Mouse (Mus musculus): Measurements from ENCODE around the gene Acot7.

The Acot7 gene

DNA sequence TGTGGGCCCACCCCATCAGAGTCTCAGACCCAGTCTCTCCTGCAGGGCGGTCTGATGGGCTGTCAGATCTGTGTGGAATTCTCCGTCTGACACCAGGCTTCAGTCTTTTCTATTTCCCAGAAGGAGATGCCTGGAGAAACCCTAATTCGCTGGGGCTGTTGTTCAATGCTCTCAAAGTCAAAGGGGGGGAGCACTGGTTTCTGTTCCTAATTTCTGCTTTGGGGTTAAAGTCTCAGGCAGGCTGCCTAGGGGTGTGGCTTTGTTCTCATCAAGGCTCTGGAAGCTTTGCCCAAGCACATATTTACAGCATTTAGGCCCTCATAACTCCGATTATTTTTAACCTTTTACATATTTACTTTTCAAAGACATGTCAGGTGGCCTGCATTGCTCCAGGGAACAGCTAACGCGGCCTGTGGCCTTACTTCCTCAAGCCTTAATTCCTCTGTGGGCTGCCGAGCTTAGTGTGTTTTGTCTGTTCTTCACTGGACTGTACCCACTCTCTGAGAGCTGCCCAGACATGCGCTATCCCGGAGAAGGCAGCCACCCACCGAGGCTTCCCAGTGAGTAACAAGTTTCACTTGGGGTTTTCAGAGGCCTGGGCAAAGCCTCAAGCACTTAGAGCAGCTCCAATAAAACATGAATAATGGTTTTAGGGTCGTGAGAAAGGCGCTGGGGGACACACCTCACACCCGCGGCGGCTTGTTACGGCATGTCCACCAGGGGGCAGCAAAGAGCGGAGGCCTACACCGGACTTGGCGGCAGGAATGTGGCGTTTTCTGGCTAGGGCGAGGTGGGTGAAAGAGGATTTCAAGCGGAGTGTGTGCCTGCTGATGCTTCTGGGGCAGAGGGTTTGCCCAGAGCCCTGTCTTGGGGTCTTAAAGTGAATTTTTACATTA is 12.7 kb upstream of the Acot7 start:
- ChIA-PET CTCF (interaction anchor here (0.6 to 9.7 kb wide), 68 partner anchors 9 to 382 kb away, joined by 3 to 76 read pairs (median 4); partner anchors contain the start of genes Espn (in 2 of the 4), Dnajc11 (in 1 of the 4), Icmt (in 1 of the 4) and Rnf207 (in 1 of the 4)), POLR2A (interaction anchor here in 3 of 4 experiments (0.6 to 2.3 kb wide), 8 partner anchors 11 to 203 kb away, joined by 3 to 6 read pairs (median 4); partner anchors contain the start of genes Espn (in 2 of the 3) and Acot7 (in 1 of the 3))

DNA sequence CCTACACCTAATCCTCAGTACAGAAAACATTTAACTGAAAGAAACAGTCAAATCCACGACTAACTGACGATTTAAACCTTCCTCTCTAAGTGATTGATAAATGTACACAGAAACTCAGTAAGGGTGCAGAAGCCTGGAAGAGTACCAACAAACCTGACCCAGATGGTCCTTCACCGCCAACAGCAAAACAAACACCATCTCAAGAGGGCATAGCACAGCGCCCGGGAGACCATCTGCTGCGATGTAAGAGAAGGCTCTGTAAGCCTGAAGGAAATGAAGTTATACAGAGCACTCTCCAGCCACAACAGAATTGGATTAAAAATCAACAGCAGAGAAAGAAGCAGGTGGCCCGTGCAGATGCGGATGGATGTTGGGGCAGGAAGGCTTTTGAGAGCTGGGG is 9.9 kb upstream of the Acot7 start:
- ChIA-PET POLR2A (interaction anchor here in 1 of 4 experiments (1.7 to 3.1 kb wide), 4 partner anchors 8 to 157 kb away, joined by 5 to 12 read pairs (median 6); partner anchors contain the start of gene Rpl22), CTCF (interaction anchor here (0.6 to 9.7 kb wide), 11 partner anchors 9 to 901 kb away, joined by 3 to 76 read pairs (median 5); partner anchors contain the start of gene Hes2 (in 1 of the 4))

DNA sequence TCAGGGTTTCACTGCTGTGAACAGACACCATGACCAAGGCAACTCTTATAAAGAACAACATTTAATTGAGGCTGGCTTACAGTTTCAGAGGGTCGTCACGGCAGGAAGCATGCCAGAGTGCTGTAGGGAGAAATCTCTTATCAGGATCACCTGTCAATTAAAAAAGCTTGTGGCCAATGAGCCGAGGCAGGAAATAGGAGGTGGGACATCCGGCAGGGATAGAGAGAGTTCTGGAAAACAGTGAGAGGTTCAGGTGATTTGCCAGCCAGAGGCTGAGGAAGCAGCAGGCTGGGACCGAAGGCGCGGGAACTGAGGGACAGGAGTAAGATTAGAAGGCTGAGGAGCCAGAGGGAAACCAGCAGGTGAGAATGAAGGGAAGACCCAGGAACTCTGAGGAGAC is 8.8 kb upstream of the Acot7 start:
- POLR2A ChIA-PET: interaction anchor here in 3 of 4 experiments (0.6 to 3.1 kb wide), 14 partner anchors 9 to 182 kb away, joined by 3 to 12 read pairs (median 4); partner anchors contain the start of genes Acot7 (in 1 of the 3), Hes2 (in 1 of the 3) and Rpl22 (in 1 of the 3)
- CTCF ChIA-PET: interaction anchor here (0.6 to 9.7 kb wide), 26 partner anchors 10 to 266 kb away, joined by 3 to 92 read pairs (median 4); partner anchors contain the start of gene Hes2 (in 2 of the 4)

DNA sequence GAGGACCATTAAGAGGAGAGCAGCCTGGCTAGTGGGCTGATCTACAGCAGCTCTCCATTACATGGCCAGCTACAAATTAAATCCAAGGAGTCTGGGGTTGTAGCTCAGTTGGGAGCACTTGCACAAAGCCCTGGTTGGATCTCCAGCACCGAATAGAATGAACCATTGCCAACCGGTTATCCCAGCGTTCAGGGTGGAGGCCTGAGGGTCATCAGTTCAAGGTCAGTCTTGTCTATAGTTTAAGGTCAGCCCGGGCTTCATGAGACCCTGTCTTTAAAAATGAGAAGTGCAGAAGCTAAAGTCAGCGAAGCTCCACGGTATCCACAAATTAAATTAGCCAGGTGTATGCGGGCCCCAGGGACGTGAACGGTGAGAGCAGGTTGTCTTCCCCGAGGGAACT is 7.6 kb upstream of the Acot7 start:
- ChIA-PET CTCF (interaction anchor here (0.6 to 9.7 kb wide), 38 partner anchors 11 to 264 kb away, joined by 3 to 92 read pairs (median 4); partner anchors contain the start of genes Hes2 (in 3 of the 4), Espn (in 1 of the 4) and Rnf207 (in 1 of the 4)), POLR2A (interaction anchor here (0.5 to 3.1 kb wide), 13 partner anchors 9 to 156 kb away, joined by 3 to 12 read pairs (median 4); partner anchors contain the start of genes Hes2 (in 1 of the 4) and Rpl22 (in 1 of the 4))

DNA sequence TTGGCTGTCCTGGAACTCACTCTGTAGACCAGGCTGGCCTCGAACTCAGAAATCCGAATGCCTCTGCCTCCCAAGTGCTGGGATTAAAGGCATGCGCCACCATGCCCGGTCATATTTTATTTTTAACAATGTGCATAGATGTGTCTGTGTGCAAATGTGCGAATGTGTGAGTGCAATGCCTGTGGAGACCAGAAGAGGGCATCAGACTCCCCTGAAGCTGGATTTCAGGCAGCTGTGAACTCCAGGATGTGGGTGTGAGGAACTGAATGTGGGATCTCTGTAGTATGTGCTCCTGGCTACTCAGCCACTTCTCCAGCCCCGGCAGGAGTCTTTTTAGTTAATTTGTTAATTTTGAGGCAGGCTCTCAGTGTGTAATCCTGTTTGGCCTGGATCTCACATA is 6.4 kb upstream of the Acot7 start:
- ChIA-PET CTCF (interaction anchor here (0.6 to 9.7 kb wide), 36 partner anchors 12 to 1890 kb away, joined by 3 to 92 read pairs (median 6); partner anchors contain the start of genes Hes2 (in 2 of the 4), Nphp4 (in 1 of the 4), Rere (in 1 of the 4) and Rnf207 (in 1 of the 4)), POLR2A (interaction anchor here in 2 of 4 experiments (0.7 to 1.5 kb wide), 7 partner anchors 14 to 179 kb away, joined by 3 to 4 read pairs (median 3); partner anchors contain the start of gene Espn (in 1 of the 2))

DNA sequence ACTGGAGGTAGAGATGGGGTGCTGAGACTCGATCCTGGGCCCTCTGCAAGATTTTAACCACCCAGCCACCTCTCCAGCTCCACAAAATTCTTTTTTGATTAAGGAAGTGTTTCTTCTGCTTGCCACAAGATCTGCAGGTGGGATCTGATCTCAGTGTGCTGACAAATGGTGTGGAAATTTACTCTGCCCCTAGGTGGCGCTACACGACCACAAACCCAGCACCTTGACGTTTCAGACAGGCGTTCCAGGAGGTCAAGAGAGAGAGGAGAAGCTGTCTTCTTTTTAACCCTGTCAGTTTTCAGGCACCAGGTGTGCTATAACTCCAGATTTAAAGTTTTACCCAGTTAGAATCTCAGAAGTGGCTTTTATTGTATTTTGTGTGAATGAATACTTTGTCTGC is 4.9 kb upstream of the Acot7 start:
- ChIA-PET CTCF (interaction anchor here (0.5 to 6.4 kb wide), 51 partner anchors 9 to 262 kb away, joined by 3 to 92 read pairs (median 4); partner anchors contain the start of genes Rnf207 (in 2 of the 4), Hes2 (in 1 of the 4) and Rpl22 (in 1 of the 4)), POLR2A (interaction anchor here in 2 of 4 experiments (0.7 to 1.3 kb wide), 5 partner anchors 31 to 240 kb away, joined by 3 to 4 read pairs (median 3); partner anchors contain the start of gene Dnajc11 (in 1 of the 2))

DNA sequence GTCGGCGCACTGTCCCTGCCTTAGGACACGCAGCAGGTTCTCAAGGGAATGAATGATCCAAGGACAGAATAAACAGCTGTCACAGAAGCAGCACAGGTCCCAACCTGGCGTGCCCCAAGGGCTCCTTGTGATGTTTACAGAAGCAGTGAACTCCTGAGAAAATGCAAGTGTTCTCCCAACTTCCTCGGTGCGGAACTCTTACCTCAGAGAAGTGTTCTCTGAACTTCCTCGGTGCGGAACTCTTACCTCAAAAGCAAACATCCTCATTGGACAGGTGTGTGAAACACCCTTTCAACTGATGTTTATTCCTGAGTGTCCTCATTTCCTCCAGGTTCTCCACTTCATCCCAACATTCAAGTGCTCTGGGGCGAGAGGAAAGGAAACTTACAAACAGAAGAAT is 4.0 kb upstream of the Acot7 start:
- POLR2A ChIA-PET: interaction anchor here in 3 of 4 experiments (0.8 to 1.3 kb wide), 5 partner anchors 35 to 240 kb away, joined by 3 to 4 read pairs (median 3); partner anchors contain the start of gene Dnajc11 (in 1 of the 3)

DNA sequence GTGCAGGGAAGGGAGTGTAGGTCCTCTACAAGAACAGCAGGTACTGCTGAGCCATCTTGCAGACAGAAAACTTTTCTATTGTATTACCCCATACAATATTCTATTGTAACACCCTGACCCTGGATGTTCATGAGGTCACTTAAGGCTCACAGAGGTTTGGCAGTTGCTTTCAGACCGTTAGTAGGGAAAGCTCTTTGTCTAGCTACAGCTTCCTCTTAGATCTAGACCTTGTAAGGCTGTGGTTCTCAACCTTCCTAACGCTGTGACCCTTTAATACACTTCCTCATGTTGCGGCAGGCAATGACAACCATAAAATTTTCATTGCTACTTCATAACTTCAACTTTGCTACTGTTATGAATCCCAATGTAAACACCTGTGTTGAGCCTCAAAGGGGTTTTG is 1.3 kb upstream of the Acot7 start:
- ChIA-PET CTCF (interaction anchor here in 3 of 4 experiments (0.8 to 2.2 kb wide), 10 partner anchors 10 to 253 kb away, joined by 3 to 13 read pairs (median 6); no protein-coding TSS in a partner anchor), POLR2A (interaction anchor here in 3 of 4 experiments (0.5 to 2.2 kb wide), 23 partner anchors 9 to 342 kb away, joined by 3 to 20 read pairs (median 4); partner anchors contain the start of genes Rnf207 (in 1 of the 3) and Rpl22 (in 1 of the 3))

More for the DNA sequence above, 4.0 kb upstream of the Acot7 start:
- CTCF ChIA-PET: interaction anchor here (0.6 to 6.4 kb wide), 34 partner anchors 8 to 261 kb away, joined by 3 to 92 read pairs (median 4); partner anchors contain the start of genes Hes2 (in 1 of the 4), Rnf207 (in 1 of the 4) and Rpl22 (in 1 of the 4)

DNA sequence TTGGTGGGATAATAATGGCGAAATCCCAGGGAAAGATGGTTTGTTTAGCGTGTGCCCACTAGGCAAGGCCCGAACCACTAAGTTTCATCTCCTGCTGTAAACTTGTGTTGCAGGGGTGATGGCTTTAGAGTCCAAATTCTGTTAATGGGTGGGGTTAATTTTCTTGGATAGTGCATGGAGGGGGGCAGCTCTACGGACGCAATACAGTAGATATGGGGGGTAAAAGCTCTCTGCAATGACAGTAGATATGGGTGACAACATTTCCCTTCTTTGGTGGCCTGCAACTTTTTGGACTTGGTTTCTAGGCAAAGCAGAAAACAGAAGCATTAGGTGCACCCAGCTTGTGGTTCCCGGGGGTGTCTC is 779 bp upstream of the Acot7 start:
- POLR2A ChIA-PET: interaction anchor here in 3 of 4 experiments (0.5 to 2.2 kb wide), 33 partner anchors 8 to 341 kb away, joined by 3 to 20 read pairs (median 4); partner anchors contain the start of genes Rpl22 (in 2 of the 3), Kcnab2 (in 1 of the 3) and Rnf207 (in 1 of the 3)
- CTCF ChIA-PET: interaction anchor here (0.5 to 2.2 kb wide), 21 partner anchors 9 to 1987 kb away, joined by 3 to 13 read pairs (median 4); partner anchors contain the start of gene Rnf207 (in 1 of the 4)

DNA sequence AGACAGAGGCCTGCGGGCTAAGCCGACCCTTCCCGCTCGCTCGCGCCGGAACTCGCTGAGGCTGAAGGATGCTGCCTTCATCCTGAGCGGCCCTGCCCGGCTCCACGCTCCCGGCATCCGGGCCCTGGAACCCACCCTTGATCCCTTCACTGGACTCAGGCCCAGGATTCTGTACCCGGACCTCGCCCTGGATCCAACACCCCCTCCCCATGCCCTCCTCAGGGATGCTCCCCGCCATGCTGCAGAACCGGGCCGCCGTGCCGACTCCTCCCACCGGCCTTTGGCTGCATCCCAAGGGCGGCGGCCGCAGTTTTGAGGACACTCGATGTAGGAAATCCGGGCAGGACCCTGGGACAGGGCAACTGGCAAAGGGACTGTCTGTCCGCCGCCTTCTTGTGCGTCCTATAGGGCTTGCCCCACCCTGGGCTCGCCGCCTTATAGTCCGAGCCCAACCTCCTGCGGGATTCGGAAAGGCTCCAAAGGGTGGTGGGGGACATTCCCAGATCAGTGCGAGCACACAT is 470 bp downstream of the Acot7 start:
- ChIA-PET CTCF (interaction anchor here (0.6 to 2.2 kb wide), 16 partner anchors 12 to 589 kb away, joined by 3 to 13 read pairs (median 4); partner anchors contain the start of gene Rnf207 (in 1 of the 4)), POLR2A (interaction anchor here in 3 of 4 experiments (0.6 to 2.2 kb wide), 28 partner anchors 7 to 683 kb away, joined by 3 to 20 read pairs (median 4); partner anchors contain the start of genes Kcnab2 (in 2 of the 3) and Rnf207 (in 1 of the 3))

DNA sequence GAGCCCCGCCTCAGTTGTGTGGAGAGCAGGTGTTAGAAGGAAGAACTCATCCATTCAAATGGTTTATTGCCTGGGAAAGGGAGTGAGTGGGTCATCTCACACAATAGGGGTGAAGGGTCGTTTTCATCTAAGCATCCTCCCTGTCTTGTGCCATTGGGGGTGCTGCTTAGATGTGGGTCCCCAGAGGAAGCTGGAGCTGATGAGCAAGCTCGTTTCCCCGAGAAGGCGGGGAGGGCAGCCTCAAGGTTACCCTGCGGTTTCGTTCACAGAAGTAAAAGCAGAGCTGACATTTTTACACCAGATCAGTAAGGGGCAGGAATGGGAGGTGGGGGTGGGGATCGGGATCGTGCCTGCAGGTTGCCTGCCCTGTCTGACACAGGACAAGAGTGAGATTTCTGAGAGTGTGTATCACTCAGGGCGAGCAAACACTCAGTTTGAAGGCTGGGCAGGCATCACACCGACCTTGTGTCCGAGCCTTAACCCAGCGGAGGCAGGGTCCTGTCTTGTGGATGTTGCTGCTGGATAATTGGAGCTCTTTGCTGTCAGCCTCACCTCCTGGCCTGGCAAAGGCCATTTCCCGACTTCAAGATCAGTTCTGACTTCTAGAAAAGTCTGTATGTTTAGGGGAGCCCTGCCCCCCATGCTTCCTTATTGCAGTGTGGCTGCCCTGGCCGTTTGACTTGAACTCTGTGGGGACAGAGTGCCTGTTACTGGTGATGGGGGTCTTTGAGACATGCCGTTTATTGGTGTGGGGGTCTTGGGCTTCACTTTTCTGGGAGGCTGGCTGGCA is 1.2 kb downstream of the Acot7 start:
- CTCF ChIA-PET: interaction anchor here in 3 of 4 experiments (0.6 to 1.2 kb wide), 5 partner anchors 13 to 588 kb away, joined by 3 to 9 read pairs (median 4); partner anchors contain the start of gene Rnf207 (in 1 of the 3)
- POLR2A ChIA-PET: interaction anchor here in 3 of 4 experiments (0.6 to 1.0 kb wide), 10 partner anchors 9 to 770 kb away, joined by 3 to 12 read pairs (median 3); partner anchors contain the start of gene Rpl22 (in 1 of the 3)

DNA sequence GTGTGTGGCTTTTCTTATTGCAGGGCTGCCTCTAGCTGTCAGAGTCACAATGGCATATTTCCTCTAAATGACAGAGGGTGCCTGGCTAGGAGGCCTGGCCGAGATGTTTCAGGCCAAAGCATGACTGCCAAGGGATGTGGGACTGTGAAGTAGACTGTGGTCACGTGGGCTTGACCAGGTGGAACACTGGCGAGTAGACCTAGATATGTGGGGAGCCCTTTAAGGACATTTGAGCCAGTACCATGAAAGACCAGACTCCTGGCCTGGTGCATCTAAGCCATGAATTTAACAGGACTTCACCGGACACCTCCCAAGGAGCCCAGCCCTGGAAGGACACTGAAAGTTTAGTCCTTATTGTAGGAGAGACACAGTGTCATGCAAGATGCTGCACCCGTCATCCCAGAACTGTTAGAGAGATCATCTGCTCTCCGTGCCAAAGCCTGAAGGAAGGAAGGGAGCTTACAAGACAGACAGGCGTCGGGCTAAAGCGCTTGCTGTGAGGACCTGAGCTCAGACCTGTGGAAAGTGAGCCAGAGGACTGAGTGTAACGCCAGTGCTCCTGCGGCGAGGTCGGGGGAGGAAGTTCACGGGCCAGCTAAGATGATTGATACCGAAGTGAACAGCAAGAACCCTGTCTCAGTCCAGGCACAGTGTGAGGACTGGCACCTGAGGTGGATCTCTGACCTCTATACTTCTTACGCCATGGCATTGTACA is 2.2 kb downstream of the Acot7 start:
- CTCF ChIA-PET: interaction anchor here in 1 of 4 experiments (0.8 kb wide), 1 partner anchor 14 kb away, joined by 3 read pairs; no protein-coding TSS in a partner anchor
- POLR2A ChIA-PET: interaction anchor here in 2 of 4 experiments (0.6 to 1.0 kb wide), 4 partner anchors 8 to 289 kb away, joined by 3 read pairs; partner anchors contain the start of gene Rpl22 (in 1 of the 2)

DNA sequence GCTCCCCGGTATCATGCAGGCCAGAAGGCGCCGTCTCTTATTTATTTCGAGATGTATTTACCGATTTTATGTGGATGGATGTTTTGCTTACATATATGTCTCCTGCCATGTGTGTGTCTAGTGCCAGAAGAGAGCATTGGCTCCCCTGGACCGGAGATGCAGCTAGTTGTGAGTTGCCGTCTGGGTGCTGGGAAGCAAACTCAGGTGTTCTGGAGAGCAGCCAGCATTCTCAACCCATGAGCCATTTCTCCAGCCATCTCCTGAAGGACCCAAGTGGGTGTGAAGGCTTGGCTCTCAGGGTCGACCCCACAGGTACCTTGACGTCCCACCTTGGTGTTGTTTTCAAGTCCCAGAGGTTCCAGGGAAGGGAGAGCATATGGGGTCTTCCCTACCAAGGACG is 4.3 kb downstream of the Acot7 start:
- POLR2A ChIA-PET: interaction anchor here in 1 of 4 experiments (0.6 to 0.9 kb wide), 2 partner anchors 28 to 93 kb away, joined by 3 read pairs; no protein-coding TSS in a partner anchor
- CTCF ChIA-PET: interaction anchor here in 2 of 4 experiments (0.5 to 1.4 kb wide), 5 partner anchors 9 to 159 kb away, joined by 3 to 7 read pairs (median 3); no protein-coding TSS in a partner anchor

DNA sequence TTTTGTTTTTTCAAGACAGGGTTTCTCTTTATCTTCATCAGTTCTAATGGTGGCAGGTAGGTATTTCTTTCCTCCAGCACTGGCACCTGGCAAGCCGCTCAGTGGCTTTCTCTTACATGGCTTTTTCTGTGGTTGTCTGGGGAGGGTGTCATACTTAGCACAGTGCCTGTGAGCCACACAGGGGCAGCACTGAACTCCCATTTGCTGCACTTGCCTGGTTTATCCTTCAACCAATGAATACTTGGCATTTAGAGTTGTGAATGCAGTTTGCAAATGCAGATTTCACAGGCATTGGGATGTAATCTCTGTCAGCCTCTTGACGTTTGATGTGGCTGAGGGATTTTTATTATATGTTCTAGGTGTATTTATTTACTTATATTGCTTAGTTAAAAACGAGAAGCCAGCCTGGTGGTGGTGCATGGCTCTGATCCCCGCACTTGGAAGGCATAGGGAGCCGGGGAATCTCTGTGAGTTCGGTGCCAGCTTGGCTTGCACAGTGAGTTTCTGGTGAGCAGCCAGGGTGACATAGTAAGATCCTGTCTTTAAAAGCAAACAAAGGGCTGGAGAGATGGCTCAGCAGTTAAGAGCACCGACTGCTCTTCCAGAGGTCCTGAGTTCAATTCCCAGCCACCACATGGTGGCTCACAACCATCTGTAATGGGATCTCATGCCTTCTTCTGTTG is 6.6 kb downstream of the Acot7 start:
- CTCF ChIA-PET: interaction anchor here (0.6 to 5.3 kb wide), 28 partner anchors 10 to 307 kb away, joined by 3 to 72 read pairs (median 6); partner anchors contain the start of gene Rnf207 (in 1 of the 4)
- POLR2A ChIA-PET: interaction anchor here in 2 of 4 experiments (1.1 to 4.0 kb wide), 12 partner anchors 7 to 110 kb away, joined by 3 to 27 read pairs (median 5); partner anchors contain the start of gene Acot7 (in 1 of the 2)

DNA sequence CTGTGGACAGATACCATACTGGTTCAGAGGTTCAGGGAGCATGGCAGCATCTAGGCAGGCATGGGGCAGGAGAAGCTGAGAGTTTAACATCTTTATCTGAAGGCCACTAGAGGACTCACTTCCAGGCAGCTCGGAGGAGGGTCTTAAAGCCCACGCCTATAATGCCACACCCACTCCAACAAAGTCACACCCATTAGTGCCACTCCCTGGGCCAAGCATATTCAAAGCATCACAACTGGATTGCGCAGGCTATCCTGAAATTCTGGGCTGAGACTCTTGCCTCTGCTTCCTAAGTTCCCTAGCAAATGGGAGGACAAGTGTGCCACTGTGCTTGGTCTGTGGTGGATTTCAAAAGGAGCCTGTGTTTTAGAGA is 7.2 kb downstream of the Acot7 start:
- POLR2A ChIA-PET: interaction anchor here (0.5 to 4.3 kb wide), 36 partner anchors 8 to 331 kb away, joined by 3 to 27 read pairs (median 4); partner anchors contain the start of genes Acot7 (in 2 of the 4), Rnf207 (in 2 of the 4), Dnajc11 (in 1 of the 4) and Espn (in 1 of the 4)
- CTCF ChIA-PET: interaction anchor here (0.6 to 5.3 kb wide), 37 partner anchors 9 to 323 kb away, joined by 3 to 72 read pairs (median 5); partner anchors contain the start of genes Camta1 (in 1 of the 4) and Rnf207 (in 1 of the 4)

All from embryonic stem cell, embryonic (primary cell).